Mouse (Mus musculus) adrenal gland, postnatal 36 days (tissue): ENCODE data around the gene Cul7. TPM values are rescaled to one million over a fixed set of nuclear protein-coding genes. Genes with fewer than 3 reads are reported as not detected.
A peak's percentile ranks its signal among the peaks of the same experiment; 100 is the strongest.

ENCODE experiments used
- DNase-seq, 2 experiments: peaks; one replicate each; pipeline ENCODE4 v3.0.0; 2021; ENCODE audit warnings: mixed read lengths in 1 of 2
- total RNA-seq, 2 experiments: library from RNA; stranded (reverse); gene quantifications; 2 replicates each; pipeline ENCODE4 v1.2.3; 2021

Cul7 gene
- total RNA-seq, 2 experiments from 2014 or later, result 36.3 to 42.2 TPM

DNA sequence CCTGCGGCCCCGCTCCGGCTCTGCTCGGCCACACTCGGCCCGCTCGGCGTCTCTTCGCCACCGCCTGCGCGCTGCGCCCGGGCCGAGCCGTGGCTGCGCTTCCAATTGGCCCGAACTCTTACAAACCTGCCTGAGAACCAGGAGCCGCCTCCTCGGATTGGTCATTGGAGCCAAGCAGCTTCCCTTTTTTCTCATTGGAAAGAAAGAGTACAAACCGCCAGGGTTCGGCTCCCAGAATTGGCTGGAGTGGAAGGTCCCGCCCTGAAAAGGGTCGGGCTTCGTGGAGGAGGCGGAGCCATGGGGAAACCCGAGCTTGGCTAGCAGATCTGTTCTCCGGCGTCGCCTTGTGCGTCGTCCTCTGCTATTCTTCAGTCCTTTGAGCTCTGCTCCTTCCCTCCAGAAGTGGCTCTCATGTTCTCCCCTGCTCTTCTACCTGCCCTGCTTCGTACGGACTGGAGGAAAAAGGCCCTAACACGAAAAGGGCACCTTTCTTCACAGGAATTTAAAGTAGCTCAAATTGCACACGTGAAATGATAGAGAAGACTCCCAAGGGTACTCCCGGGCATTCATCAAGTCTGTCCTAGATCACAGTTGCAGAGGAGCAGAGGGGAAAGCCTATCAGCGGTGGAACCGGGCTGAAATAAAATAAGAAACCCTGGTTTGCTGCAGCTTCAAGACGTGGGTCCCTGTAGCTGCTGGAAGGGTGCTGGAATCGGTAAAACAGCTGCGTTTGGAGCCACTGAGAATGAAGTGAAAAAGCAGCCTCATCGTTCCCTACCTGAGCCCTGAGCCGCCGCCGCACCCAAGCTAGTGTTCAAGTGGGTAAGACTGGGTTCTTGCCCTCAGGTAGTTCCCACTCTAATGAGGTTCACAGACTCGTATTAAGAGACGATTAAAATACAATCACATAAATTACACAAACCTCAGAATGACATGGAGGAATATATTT, 55.0 kb downstream of the Cul7 start, which contains the start of gene Ppp2r5d:
Ppp2r5d (minus strand) TSS at position 225 of the 949 bp plus-strand sequence.
- DNase-seq, result peak; percentile 96 to 97

DNA sequence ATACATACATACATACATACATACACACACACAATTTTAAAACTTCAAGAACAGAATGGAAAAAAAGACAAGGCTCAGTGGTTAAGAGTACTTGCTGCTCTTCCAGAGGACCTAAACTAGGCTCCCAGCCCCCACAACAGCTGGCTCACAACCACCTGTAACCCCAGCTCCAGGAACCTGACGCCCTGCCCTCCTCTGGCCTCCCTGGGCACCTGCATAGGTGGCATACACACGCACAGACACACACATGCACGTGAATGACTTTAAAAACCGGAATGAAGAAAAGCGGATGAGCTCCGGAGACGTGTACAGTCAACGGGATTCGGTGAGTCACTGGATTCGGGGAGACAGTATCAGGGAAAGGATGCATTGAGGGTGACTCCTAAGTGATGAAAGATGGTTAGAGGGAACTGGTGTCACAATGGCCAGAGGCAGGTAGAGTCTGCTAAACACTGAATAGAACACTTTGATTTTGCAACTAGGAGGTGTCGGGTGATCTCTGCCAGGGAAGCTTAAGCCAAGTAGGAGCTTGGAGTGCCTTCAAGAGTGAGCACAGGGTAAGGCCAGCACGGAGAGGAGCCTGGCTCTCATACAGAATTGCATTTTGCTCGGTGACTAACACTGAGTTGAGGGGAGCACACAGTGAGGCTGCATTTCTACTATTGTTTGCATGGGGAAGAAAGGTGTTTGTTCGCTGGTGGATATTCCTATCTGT, 56.4 kb downstream of the Cul7 start:
- no peak for DNase-seq

DNA sequence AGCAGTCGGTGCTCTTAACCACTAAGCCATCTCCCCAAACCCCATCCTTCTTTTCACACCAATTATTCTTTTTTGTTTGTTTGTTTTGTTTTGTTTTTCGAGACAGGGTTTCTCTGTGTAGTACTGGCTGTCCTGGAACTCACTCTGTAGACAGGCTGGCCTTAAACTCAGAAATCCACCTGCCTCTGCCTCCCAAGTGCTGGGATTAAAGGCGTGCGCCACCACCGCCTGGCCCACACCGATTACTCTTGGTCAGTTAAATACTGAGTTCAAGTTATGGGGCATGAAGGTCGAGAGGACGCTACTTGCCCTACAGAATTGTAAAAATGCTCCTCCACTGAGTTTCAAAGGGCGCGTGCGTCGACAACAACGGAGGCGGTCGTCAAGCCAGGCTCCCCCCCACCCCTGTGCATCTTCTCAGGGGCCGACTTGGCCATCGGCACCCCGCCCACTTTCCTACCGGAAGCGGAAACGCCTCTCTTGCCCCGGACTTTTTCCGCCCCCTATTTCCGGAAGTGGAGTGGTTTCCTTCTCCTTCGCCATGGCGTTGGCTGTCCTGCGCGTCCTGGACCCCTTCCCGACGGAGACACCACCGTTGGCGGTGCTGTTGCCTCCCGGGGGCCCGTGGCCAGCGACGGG, 60.9 kb downstream of the Cul7 start, which contains the start of gene Pex6:
Pex6 (plus strand) TSS at position 505 of the 639 bp plus-strand sequence.
- DNase-seq, result peak; percentile 95 to 96

DNA sequence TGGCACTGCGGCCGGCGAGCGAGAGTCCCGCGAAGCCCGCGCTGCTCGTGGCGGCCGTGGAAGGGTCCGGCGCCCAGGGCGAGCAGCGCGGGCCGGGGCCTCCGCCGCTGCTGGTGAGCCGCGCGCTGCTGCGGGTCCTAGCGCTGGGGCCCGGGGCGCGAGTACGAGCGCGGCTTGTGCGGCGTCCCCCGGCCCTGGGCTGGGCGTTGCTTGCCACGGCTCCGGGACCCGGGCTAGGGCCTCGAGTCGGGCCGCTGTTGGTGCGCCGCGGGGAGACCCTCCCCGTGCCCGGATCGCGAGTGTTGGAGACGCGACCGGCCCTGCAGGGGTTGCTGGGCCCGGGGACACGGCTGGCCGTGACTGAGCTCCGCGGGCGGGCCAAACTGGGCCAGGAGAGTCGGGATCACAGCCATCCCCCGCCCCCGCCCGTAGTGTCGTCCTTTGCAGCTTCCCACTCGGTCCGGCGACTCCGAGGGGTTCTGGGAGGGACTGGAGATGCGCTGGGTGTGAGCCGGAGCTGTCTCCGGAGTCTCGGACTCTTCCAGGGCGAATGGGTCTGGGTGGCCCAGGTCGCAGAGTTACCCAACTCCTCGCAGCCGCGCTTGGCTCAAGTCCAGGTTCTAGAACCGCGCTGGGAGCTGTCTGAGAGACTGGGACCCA, 61.6 kb downstream of the Cul7 start:
- peak; percentile 80 to 84 for DNase-seq

DNA sequence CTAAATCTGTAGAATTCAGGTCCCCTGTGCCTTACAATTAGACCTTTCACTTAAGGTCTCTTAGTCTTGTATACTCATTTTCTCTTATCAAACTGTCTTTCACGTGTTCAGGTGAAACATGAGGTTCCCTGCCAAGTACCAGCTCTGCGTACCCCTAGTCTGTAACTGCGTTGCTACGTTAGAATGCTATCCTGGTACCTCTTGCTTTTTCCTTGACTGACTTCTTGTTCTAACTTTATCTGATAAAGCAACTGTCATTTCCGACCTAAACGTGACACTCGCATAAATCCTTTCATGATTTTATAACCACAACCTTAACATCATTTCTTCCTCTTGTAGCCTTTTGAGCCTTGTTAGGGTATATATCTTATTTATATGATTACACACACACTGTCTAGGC, 62.3 kb downstream of the Cul7 start:
- DNase-seq, result no peak

DNA sequence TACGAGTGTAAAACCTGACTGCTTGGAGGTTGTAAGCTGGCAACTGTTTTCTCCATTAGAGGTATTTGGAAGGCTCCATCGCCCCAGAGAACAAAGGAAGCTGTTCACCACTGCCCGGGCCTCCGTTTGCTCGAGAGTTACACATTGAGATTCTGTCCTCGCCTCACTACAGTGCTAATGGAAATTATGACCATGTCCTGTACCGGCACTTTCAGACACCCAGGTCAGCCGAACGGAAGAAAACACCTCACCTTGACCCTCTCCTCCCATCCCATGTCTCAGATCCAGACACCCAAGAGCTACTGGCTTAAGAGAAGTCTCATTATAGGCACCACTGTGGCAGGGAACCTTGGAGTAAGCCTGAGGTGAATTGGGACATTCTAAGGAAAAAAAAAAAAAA, 63.7 kb downstream of the Cul7 start:
- DNase-seq, result no peak

Other genes with a start within 250 kb of the Cul7 start
- gene Crip3, start 221.4 kb upstream of the Cul7 start, total RNA-seq, result 1 to 10 TPM in 1 of 2 experiments, under 1 TPM in 1; 0.43 to 1.1 TPM
- not detected for gene Slc22a7, start 211.9 kb upstream of the Cul7 start, total RNA-seq
- gene Ttbk1, start 162.7 kb upstream of the Cul7 start, total RNA-seq, result 1 to 10 TPM in 1 of 2 experiments, under 1 TPM in 1; 0.63 to 1.1 TPM
- gene Dnph1, start 153.6 kb upstream of the Cul7 start, total RNA-seq, result 1 to 10 TPM; 4.2 to 6.9 TPM
- gene Cul9, start 103.9 kb upstream of the Cul7 start, total RNA-seq, result 10 to 100 TPM; 21.5 to 25.5 TPM
- 10 to 100 TPM; 43.1 to 46.5 TPM for gene Srf, start 94.2 kb upstream of the Cul7 start, total RNA-seq
- 10 to 100 TPM in 1 of 2 experiments, 1 to 10 TPM in 1; 6.8 to 11.7 TPM for gene Ptk7, start 20.8 kb upstream of the Cul7 start, total RNA-seq
- 10 to 100 TPM; 35.3 to 50.3 TPM for gene Klc4, start 4.3 kb upstream of the Cul7 start, total RNA-seq
- gene Mrpl2, start 4.1 kb upstream of the Cul7 start, total RNA-seq, result 100 to 1,000 TPM in 1 of 2 experiments, 10 to 100 TPM in 1; 92.6 to 114 TPM
- 10 to 100 TPM; 23.8 to 30.4 TPM for gene Rrp36, start 24.0 kb downstream of the Cul7 start, total RNA-seq
- 100 to 1,000 TPM in 1 of 2 experiments, 10 to 100 TPM in 1; 94.2 to 104 TPM for gene Mea1, start 28.5 kb downstream of the Cul7 start, total RNA-seq
- 10 to 100 TPM; 59.2 to 75.3 TPM for gene Klhdc3, start 30.6 kb downstream of the Cul7 start, total RNA-seq
- gene Ppp2r5d, start 54.8 kb downstream of the Cul7 start, total RNA-seq, result 10 to 100 TPM; 40.9 to 46.1 TPM
- 10 to 100 TPM; 59.3 to 64.9 TPM for gene Pex6, start 61.1 kb downstream of the Cul7 start, total RNA-seq
- 1 to 10 TPM; 1.5 to 2.7 TPM for gene Gnmt, start 78.8 kb downstream of the Cul7 start, total RNA-seq
- 10 to 100 TPM; 49.9 to 55.6 TPM for gene Cnpy3, start 101.9 kb downstream of the Cul7 start, total RNA-seq
- not detected for gene Ptcra, start 113.4 kb downstream of the Cul7 start, total RNA-seq
- gene 2310039H08Rik, start 122.3 kb downstream of the Cul7 start, total RNA-seq, result 10 to 100 TPM; 54.1 to 96.1 TPM
- gene Rpl7l1, start 132.3 kb downstream of the Cul7 start, total RNA-seq, result 10 to 100 TPM; 89.0 to 97.3 TPM
- 10 to 100 TPM; 23.0 to 24.3 TPM for gene Bicral, start 208.1 kb downstream of the Cul7 start, total RNA-seq
- 10 to 100 TPM; 20.9 to 21.9 TPM for gene Tbcc, start 240.3 kb downstream of the Cul7 start, total RNA-seq